Mouse (Mus musculus): ENCODE measurements around the gene Tspan14.

- no peak for TF ChIP-seq CTCF (IDR thresholded peaks at IDR 0.05)
- TF ChIP-seq EP300 (IDR thresholded peaks at IDR 0.05) = peak; percentile 96
Measured at GRCm38 (mm10) chr14:40958986-40959381, 7.6 kb downstream of the Tspan14 start.
